Mouse (Mus musculus) neural tube, embryonic 14.5 days (tissue): ENCODE data around the gene Ethe1. TPM values are rescaled to one million over a fixed set of nuclear protein-coding genes. Genes with fewer than 3 reads are reported as not detected.

ENCODE experiments used
- ATAC-seq: fragments of 200-750 bp; cut with Nextera tagmentation; 2 replicates; pipeline ENCODE4 v1.8.0; 2017; ENCODE audit warnings: low read depth, mild to moderate bottlenecking, moderate TSS enrichment, moderate library complexity
- H3K27ac ChIP-seq: fragments of 300-500 bp; sonication (generic); 2 replicates; pipeline ENCODE4 v1.5.1; 2014; ENCODE audit warnings: low read depth, mild to moderate bottlenecking, control low read depth, low read length, moderate library complexity, mixed read lengths
- H3K27me3 ChIP-seq: fragments of 300-500 bp; sonication (generic); 2 replicates; pipeline ENCODE4 v1.6.1; 2014; ENCODE audit warnings: low read length; ENCODE audit not compliant: control insufficient read depth, insufficient read depth
- H3K36me3 ChIP-seq: fragments of 300-500 bp; sonication (generic); 2 replicates; pipeline ENCODE4 v1.6.1; 2014; ENCODE audit warnings: low read length, mixed read lengths; ENCODE audit not compliant: control insufficient read depth, insufficient read depth
- H3K4me1 ChIP-seq: fragments of 300-500 bp; sonication (generic); 2 replicates; pipeline ENCODE4 v1.6.1; 2014; ENCODE audit warnings: low read length; ENCODE audit not compliant: control insufficient read depth, insufficient read depth
- H3K4me2 ChIP-seq: fragments of 300-500 bp; sonication (generic); 2 replicates; pipeline ENCODE4 v1.6.1; 2014; ENCODE audit warnings: mild to moderate bottlenecking, low read depth, low read length, control low read depth
- H3K4me3 ChIP-seq: fragments of 300-500 bp; sonication (generic); 2 replicates; pipeline ENCODE4 v1.5.1; 2014; ENCODE audit warnings: low read depth, low read length, control low read depth, mixed read lengths
- H3K9ac ChIP-seq: fragments of 300-500 bp; sonication (generic); replicated peaks from 2 replicates; pipeline ENCODE4 v1.6.1; 2014; ENCODE audit warnings: low read depth, mild to moderate bottlenecking, control low read depth, low read length, mixed read lengths
- H3K9me3 ChIP-seq: fragments of 300-500 bp; sonication (generic); 2 replicates; pipeline ENCODE4 v1.6.1; 2016; ENCODE audit warnings: low read length; ENCODE audit not compliant: control insufficient read depth
- WGBS: fragments of 180-500 bp; shearing (Covaris S2); extraction: QIAGEN DNeasy Blood & Tissue Kit; methylation state at CpG from one replicate; pipeline ENCODE4 v1.1.7; 2014; 5-methylcytosine and 5-hydroxymethylcytosine counted together
- polyA plus RNA-seq: library from polyadenylated mRNA; unstranded; fragments of >200 nt; fragmentation: Nextera tagmentation; extraction: Ambion mirVana; gene quantifications from 2 replicates; pipeline ENCODE4 v1.2.1, GENCODE M21; 2014

Ethe1 gene
- polyA plus RNA-seq, 1 experiment from 2014 or later: 27.9 TPM

DNA sequence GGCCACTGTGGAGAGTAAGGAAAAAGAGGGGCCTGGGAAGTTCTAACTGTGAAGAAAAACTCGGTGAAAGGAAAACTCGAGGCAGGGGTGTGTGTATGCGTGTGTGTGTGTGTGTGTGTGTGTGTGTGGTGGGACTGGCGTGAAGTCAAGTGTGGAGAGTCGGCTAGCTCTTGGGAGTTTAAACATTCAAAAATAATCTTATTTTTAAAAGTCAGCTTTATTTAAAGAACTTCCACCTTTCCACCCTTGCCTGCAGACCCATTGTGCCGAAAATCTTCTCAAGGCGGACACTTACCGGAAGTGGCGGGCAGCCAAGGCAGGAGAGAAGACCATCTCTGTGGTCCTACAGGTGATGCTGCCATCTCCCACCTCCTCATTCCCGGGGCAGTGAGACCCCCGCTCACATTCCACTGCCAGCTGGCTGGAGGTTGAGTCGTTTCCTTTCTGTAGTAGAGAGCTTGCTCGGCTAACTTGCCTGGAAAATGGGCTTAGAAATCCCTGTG is 39.8 kb upstream of the Ethe1 start:
- H3K9ac ChIP-seq: peak overlapping the region; percentile 79
- ATAC-seq: no peak
- peak overlapping the region; percentile 61 for H3K4me2 ChIP-seq
- H3K36me3 ChIP-seq: no peaks in the 10 kb centered on the region
- H3K9me3 ChIP-seq: no peaks in the 10 kb centered on the region
- H3K27me3 ChIP-seq: no peaks in the 10 kb centered on the region
- 34% methylated on average over 13 of the region's 13 CpGs for WGBS
- H3K4me3 ChIP-seq: peak overlapping the region; percentile 78
- H3K4me1 ChIP-seq: peaks cover 8% of the 10 kb centered on the region; the same call in 1 of the 2 replicates
- H3K27ac ChIP-seq: peak overlapping the region; percentile 55; the same call in 1 of the 2 replicates

DNA sequence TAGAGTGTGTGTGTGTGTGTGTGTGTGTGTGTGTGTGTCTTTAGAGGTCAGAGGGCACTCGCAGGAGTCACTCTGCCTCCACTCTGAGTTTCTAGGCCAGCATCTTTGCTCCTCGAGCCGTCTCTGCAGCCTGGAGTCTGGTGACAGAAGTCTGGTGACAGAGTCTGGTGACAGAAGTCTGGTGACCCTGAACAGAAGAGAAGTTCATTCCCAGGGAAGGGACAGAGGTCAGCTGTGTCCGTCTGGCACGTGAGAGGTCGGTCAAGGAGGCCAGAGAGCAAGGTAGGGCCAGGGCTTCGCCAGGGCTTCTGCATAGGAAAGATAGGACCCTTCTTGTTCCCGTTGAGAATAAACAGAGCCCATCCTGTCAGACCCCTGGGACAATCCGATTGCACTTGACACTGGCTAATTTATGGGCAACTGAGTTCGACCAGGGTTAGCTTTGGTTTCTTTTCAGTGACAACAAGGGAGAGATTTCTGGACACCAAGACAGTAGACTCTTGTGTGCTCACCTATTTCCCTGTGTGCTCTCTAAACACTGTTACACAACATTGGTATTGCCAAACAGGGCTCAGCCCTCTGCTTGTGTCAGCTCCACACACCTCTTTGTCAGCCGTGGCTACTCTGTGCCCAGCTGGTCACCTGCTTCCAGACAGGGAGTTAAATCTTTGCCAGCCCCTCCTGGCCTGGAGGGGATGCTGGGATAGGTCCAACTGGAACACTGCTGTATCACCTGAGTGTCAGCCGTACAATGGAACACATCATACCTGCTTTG is 35.2 kb upstream of the Ethe1 start:
- Histone ChIP-seq H3K4me3 (no peak overlapping the region), H3K4me1 (peaks cover 5% of the 10 kb centered on the region; the same call in 1 of the 2 replicates), H3K36me3 (peaks cover 4% of the 10 kb centered on the region; the same call in 1 of the 2 replicates), H3K9ac (no peak overlapping the region), H3K27me3 (no peaks in the 10 kb centered on the region), H3K27ac (no peak overlapping the region), H3K4me2 (no peak overlapping the region), H3K9me3 (no peaks in the 10 kb centered on the region)
- ATAC-seq: no peak
- 85% methylated on average over 12 of the region's 12 CpGs for WGBS

DNA sequence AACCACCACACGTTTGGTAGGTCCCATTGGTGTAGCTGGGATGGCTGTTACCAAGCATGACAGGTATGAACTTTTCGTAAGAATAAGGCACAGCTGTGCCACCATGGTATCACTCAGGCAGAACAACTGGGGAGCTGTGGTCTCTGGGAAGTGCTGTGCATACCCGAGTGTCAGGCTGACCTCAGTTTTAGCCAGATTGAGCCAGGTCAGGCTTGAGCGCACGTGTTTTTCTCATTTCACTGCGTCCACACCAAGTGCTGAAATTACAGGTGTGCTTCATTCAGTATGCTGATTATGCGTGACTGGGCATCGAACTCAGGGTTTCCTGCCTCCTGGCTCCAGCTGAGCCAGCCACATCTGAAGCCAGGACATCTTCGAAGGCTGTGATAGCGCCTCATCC is 31.6 kb upstream of the Ethe1 start:
- Histone ChIP-seq H3K9ac (no peak overlapping the region), H3K9me3 (no peaks in the 10 kb centered on the region), H3K27ac (no peak overlapping the region), H3K4me3 (no peak overlapping the region), H3K36me3 (peaks cover 4% of the 10 kb centered on the region; the same call in 1 of the 2 replicates), H3K4me1 (no peaks in the 10 kb centered on the region), H3K27me3 (no peaks in the 10 kb centered on the region), H3K4me2 (no peak overlapping the region)
- no peak for ATAC-seq
- 95% methylated on average over 10 of the region's 10 CpGs for WGBS

DNA sequence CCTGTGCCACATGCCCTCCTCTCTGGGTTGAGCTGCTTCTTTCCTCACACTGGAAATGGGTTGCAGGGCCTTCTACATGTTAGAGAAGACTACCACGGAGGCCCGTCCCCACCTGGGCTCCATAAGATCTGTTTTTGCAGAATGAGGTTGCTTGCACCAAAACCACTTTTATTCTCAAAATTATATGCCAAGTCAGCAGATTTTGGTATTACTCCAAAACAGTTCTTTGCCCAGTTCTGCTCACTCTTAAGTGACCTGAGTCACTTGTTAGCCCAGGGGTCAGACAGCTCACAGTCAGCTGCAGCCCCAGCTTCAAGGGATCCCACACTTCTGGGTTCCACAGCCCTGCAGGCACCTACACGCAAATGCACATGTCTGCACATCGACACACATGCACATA is 25.9 kb upstream of the Ethe1 start:
- Histone ChIP-seq H3K4me2 (no peak overlapping the region), H3K9ac (no peak overlapping the region), H3K27me3 (no peaks in the 10 kb centered on the region), H3K27ac (no peak overlapping the region), H3K4me1 (no peaks in the 10 kb centered on the region), H3K4me3 (no peak overlapping the region), H3K9me3 (no peaks in the 10 kb centered on the region), H3K36me3 (peaks cover 2% of the 10 kb centered on the region; the same call in 1 of the 2 replicates)
- WGBS: 96% methylated on average over 4 of the region's 4 CpGs
- ATAC-seq: no peak

DNA sequence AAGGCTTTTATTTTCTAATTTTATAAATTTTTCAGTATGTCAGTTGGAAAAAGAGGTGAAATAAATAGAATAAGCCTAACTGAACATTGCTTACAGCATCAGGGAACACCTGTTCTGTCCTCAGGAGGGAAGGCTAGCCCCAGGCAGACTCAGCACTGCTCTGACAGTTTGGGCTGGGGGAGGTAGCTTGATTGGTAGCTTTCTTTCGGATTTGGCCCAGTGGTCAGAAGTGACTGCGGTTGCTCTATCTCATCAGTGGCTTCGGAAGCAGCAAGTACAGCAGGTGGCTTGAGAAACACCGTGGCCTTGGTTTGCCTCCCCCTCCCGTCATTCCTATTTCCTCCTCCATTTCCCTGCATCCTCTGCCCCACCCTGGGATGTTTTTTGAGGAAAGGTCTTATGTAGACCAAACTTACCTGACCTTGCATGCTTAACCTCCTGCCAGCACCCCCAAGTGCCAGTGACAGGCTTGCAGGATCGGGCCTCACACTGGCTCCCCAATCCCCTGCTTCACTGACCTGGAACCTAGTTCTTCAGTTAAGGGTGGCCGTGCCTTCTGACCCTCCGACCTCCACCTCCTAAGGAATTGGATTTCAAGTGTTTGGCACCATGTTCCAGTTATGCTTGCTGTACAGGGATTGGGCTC is 24.0 kb upstream of the Ethe1 start:
- WGBS: 89% methylated on average over 8 of the region's 8 CpGs
- H3K4me2 ChIP-seq: no peak overlapping the region
- ATAC-seq: no peak
- no peak overlapping the region for H3K4me3 ChIP-seq
- no peaks in the 10 kb centered on the region for H3K4me1 ChIP-seq
- peaks cover 10% of the 10 kb centered on the region for H3K36me3 ChIP-seq
- H3K9ac ChIP-seq: no peak overlapping the region
- H3K27ac ChIP-seq: no peak overlapping the region
- H3K27me3 ChIP-seq: no peaks in the 10 kb centered on the region
- no peaks in the 10 kb centered on the region for H3K9me3 ChIP-seq

DNA sequence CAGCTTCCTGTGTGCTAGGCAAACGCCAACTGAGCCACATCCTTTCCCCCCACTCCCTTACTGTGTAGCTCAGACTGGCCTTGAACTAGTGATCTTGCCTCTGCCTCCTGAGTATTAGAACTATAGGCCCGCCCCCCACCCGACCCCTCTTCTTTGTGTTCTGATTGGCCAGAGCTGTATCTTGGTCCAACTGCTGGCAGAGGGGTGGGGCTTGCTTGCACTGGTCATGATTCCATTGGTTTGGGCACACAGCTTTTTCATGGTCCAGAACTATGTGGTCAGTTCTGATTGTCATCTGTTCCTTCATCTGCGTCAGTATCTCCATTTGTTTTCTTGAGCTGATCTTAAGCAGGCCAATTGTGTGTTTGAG is 23.5 kb upstream of the Ethe1 start:
- no peak overlapping the region for H3K4me3 ChIP-seq
- H3K9ac ChIP-seq: no peak overlapping the region
- peaks cover 10% of the 10 kb centered on the region for H3K36me3 ChIP-seq
- no peaks in the 10 kb centered on the region for H3K9me3 ChIP-seq
- no peak for ATAC-seq
- H3K27ac ChIP-seq: no peak overlapping the region
- H3K27me3 ChIP-seq: no peaks in the 10 kb centered on the region
- 83% methylated on average over 4 of the region's 4 CpGs for WGBS
- no peaks in the 10 kb centered on the region for H3K4me1 ChIP-seq
- H3K4me2 ChIP-seq: no peak overlapping the region

DNA sequence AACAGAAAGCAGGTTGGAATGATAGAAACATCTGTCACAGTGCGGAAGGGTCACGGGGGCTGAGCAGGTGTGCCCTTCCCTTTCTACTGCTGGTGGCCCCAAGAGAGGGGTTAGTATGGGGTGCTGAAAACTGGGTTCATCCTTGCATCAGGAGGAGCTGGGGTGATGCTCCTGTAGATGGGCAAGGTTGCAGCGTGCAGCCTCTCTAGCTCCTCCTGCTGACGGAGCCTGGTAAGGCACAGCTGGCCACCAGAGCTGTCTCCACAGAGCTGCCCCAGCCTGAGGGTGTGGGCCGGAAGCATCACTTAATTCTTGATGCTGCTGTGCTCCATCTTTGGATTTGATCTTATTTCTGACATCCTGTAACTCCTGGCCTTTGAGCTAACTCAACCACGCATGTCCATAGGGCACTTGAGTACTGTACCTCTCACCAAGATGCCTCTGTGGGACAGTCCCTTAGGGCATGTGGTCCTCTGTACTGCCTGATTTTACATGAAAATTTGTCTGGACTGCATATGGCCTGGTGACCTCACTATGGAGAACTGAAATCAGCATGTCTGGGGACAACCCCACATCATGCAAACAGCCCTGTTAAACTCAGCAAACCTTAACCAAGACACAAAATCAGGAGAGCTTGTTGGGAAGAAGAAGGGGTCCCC is 22.6 kb upstream of the Ethe1 start:
- peak; percentile 28; the same call in 1 of the 2 replicates for ATAC-seq
- H3K9ac ChIP-seq: no peak overlapping the region
- no peaks in the 10 kb centered on the region for H3K4me1 ChIP-seq
- no peak overlapping the region for H3K27ac ChIP-seq
- no peak overlapping the region for H3K4me3 ChIP-seq
- no peaks in the 10 kb centered on the region for H3K9me3 ChIP-seq
- H3K4me2 ChIP-seq: no peak overlapping the region
- H3K27me3 ChIP-seq: no peaks in the 10 kb centered on the region
- peaks cover 10% of the 10 kb centered on the region for H3K36me3 ChIP-seq
- 68% methylated on average over 6 of the region's 6 CpGs for WGBS

DNA sequence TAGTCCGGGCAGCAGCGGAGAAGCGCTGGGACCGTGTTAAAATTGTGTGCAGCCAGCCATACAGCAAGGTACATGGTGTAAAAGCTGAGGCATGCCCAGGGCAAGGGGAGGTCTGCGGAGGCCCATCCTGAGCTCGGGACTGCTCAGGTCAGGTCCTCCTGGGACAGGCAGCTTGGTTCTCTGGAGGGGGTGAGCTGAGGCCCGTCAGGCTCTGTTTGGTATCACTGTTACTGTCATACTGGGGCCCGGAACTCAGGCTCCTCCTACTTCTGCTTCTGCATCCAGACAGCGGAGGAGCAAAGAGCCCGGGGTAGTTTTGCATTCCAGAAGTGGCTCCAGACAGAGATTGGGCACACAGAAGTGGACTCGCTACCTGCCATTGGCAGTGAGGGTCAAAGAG is 21.7 kb upstream of the Ethe1 start:
- Histone ChIP-seq H3K27ac (no peak overlapping the region), H3K4me2 (no peak overlapping the region), H3K27me3 (no peaks in the 10 kb centered on the region), H3K9me3 (no peaks in the 10 kb centered on the region), H3K4me1 (no peaks in the 10 kb centered on the region), H3K4me3 (no peak overlapping the region), H3K9ac (no peak overlapping the region), H3K36me3 (peaks cover 10% of the 10 kb centered on the region)
- WGBS: 95% methylated on average over 11 of the region's 11 CpGs
- ATAC-seq: no peak

DNA sequence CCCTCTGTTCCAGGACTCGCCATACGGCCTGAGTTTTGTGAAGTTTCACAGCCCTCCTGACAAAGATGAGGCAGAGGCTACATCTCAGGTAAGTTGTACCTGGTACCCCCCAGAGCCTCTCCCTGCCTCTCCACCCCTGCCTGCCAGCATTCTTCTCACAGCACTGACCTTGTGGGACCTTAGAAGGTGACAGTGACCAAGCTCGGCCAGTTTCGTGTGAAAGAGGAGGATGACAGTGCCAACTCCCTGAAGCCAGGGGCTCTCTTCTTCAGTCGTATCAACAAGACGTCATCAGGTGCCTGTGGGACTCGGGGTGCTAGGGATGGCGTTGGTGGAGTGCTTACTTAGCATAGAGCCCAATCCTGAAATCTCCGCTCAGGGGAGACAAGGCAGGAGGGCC is 21.1 kb upstream of the Ethe1 start:
- Histone ChIP-seq H3K4me1 (no peaks in the 10 kb centered on the region), H3K36me3 (peaks cover 10% of the 10 kb centered on the region), H3K9me3 (no peaks in the 10 kb centered on the region), H3K27ac (no peak overlapping the region), H3K4me2 (no peak overlapping the region), H3K27me3 (no peaks in the 10 kb centered on the region), H3K4me3 (no peak overlapping the region), H3K9ac (no peak overlapping the region)
- WGBS: 97% methylated on average over 9 of the region's 9 CpGs
- no peak for ATAC-seq
